Mouse (Mus musculus) gastrocnemius, postnatal 10 days (tissue): ENCODE results near the gene C87499. TPM values are rescaled to one million over a fixed set of nuclear protein-coding genes. Genes with fewer than 3 reads are reported as not detected.

Source experiments
- DNase-seq: peaks from one replicate; pipeline ENCODE4 v3.0.0; 2021; ENCODE audit warnings: mixed read lengths
- long read RNA-seq, 2 experiments: library from polyadenylated mRNA; stranded (forward); transcript quantifications; one replicate each; pipeline ENCODE4 v2.0.0; 2021
- total RNA-seq, 2 experiments: library from RNA; stranded (reverse); gene quantifications; 2 replicates each; pipeline ENCODE4 v1.2.3; 2021

C87499 gene
- total RNA-seq, result not detected
- long read RNA-seq, experiment 1, result 0 reads
- long read RNA-seq, experiment 2, result 0 reads

- no peak for DNase-seq
Observed at GRCm38 (mm10) chr4:88634311-88634710, at the start of gene C87499. Gene C87499 (minus strand): TSS chr4:88634411.

- no peak for DNase-seq
Observed at GRCm38 (mm10) chr4:88683812-88684211, 49.6 kb upstream of the C87499 start, which contains the start of gene Ifna2. Gene Ifna2 (minus strand): TSS chr4:88683912.

GRCm38 (mm10) chr4:88681353-88681752 is 47.1 kb upstream of the C87499 start:
- DNase-seq, result no peak

GRCm38 (mm10) chr4:88680362-88680761 is 46.2 kb upstream of the C87499 start:
- DNase-seq, result no peak

- no peak for DNase-seq
Observed at GRCm38 (mm10) chr4:88676824-88677223, 42.6 kb upstream of the C87499 start, which contains the start of gene Ifna16. Gene Ifna16 (minus strand): TSS chr4:88676924.

GRCm38 (mm10) chr4:88655461-88655860 is 21.2 kb upstream of the C87499 start:
- DNase-seq, result no peak

GRCm38 (mm10) chr4:88653644-88654043 is 19.4 kb upstream of the C87499 start:
- DNase-seq, result no peak

- DNase-seq, result no peak
Observed at GRCm38 (mm10) chr4:88644359-88644758, 10.1 kb upstream of the C87499 start, which contains the start of gene Ifna13. Gene Ifna13 (minus strand): TSS chr4:88644459.

- no peak for DNase-seq
Observed at GRCm38 (mm10) chr4:88642526-88642925, 8.3 kb upstream of the C87499 start.

- DNase-seq, result peak; percentile 97
Observed at GRCm38 (mm10) chr4:88641077-88641831, 7.0 kb upstream of the C87499 start.

- no peak for DNase-seq
Observed at GRCm38 (mm10) chr4:88640704-88641076, 6.5 kb upstream of the C87499 start.

- DNase-seq, result no peak
Observed at GRCm38 (mm10) chr4:88603276-88603675, 30.9 kb downstream of the C87499 start, which contains the start of gene Ifna12. Gene Ifna12 (minus strand): TSS chr4:88603376.

- no peak for DNase-seq
Observed at GRCm38 (mm10) chr4:88592285-88592684, 41.9 kb downstream of the C87499 start, which contains the start of gene Ifna9. Gene Ifna9 (minus strand): TSS chr4:88592385.

Other genes starting within 250 kb of the C87499 start
- 1 to 10 TPM; 2.4 to 2.8 TPM for gene Hacd4, start 195.5 kb downstream of the C87499 start, total RNA-seq
- gene Ifnb1, start 111.6 kb downstream of the C87499 start, total RNA-seq, result not detected
- gene Ifna15, start 76.2 kb downstream of the C87499 start, total RNA-seq, result not detected
- gene Ifna14, start 62.6 kb downstream of the C87499 start, total RNA-seq, result not detected
- gene Ifna9, start 42.0 kb downstream of the C87499 start, total RNA-seq, result not detected
- gene Ifna12, start 31.0 kb downstream of the C87499 start, total RNA-seq, result not detected
- not detected for gene Ifna13, start 10.0 kb upstream of the C87499 start, total RNA-seq
- not detected for gene Ifna16, start 42.5 kb upstream of the C87499 start, total RNA-seq
- gene Ifna2, start 49.5 kb upstream of the C87499 start, total RNA-seq, result not detected
- not detected for gene Ifnab, start 56.9 kb upstream of the C87499 start, total RNA-seq
- under 1 TPM; 0.31 to 0.34 TPM for gene Gm26566, start 87.4 kb upstream of the C87499 start, total RNA-seq
- gene Klhl9, start 88.1 kb upstream of the C87499 start, total RNA-seq, result 10 to 100 TPM; 57.1 to 66.3 TPM
- gene Gm13271, start 120.5 kb upstream of the C87499 start, total RNA-seq, result not detected
- gene Gm13283, start 125.7 kb upstream of the C87499 start, total RNA-seq, result not detected
- not detected for gene Gm13290, start 139.4 kb upstream of the C87499 start, total RNA-seq
- not detected for gene Gm13289, start 142.5 kb upstream of the C87499 start, total RNA-seq
- gene Gm13272, start 145.4 kb upstream of the C87499 start, total RNA-seq, result not detected
- gene Ifnz, start 147.7 kb upstream of the C87499 start, total RNA-seq, result not detected
- not detected for gene Gm13276, start 151.3 kb upstream of the C87499 start, total RNA-seq
- gene Gm13277, start 154.2 kb upstream of the C87499 start, total RNA-seq, result not detected
- not detected for gene Gm13278, start 157.1 kb upstream of the C87499 start, total RNA-seq
- gene Gm13275, start 160.1 kb upstream of the C87499 start, total RNA-seq, result not detected
- not detected for gene Gm13279, start 163.0 kb upstream of the C87499 start, total RNA-seq
- gene Gm13285, start 165.3 kb upstream of the C87499 start, total RNA-seq, result under 1 TPM in 1 of 2 experiments, not detected in 1; 0.21 TPM
- gene Gm13287, start 168.8 kb upstream of the C87499 start, total RNA-seq, result not detected
- gene Gm13288, start 171.1 kb upstream of the C87499 start, total RNA-seq, result not detected
- gene Ifna7, start 181.8 kb upstream of the C87499 start, total RNA-seq, result not detected
- not detected for gene Ifna11, start 185.5 kb upstream of the C87499 start, total RNA-seq
- not detected for gene Ifna6, start 193.0 kb upstream of the C87499 start, total RNA-seq
- not detected for gene Ifna5, start 201.1 kb upstream of the C87499 start, total RNA-seq
- not detected for gene Ifna4, start 207.4 kb upstream of the C87499 start, total RNA-seq
- gene Ifna1, start 215.7 kb upstream of the C87499 start, total RNA-seq, result not detected
- gene Ifne, start 245.8 kb upstream of the C87499 start, total RNA-seq, result not detected